ENCODE assay signal across 20 mouse cellular contexts in the genomic region with DNA sequence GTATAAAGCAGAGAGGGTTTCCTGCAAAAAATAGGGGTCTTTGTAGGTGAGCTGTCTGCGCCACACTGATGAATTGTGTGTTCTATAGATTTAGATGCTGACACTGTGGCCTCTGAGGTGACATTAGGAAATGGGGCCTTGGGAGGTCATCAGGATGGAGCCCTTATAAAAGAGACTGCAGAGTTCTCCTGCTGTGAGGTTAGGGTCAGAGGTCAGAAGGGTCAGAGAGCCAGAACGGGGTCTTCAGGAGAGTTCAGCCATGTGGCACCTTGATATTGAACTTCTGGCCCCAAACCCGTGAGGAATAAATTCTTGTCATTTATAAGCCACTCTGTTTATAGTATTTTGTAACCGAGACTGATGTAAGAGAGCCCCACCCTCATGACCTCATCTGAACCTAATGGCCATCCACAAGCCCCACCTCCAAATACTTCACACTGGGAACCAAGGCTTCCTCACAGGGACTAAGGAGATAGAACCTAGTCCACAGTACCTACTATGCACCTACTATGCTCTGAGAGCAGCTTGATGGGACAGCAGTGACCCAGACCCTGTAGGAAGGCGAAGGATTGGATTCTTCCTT. TPM values are rescaled to one million over a fixed set of nuclear protein-coding genes. Genes with fewer than 3 reads are reported as not detected.
A peak's percentile ranks its signal among the peaks of the same experiment; 100 is the strongest.
DNase-seq lines count a peak whose midpoint lies in the region; ATAC-seq and TF ChIP-seq lines count a peak whose summit lies in the region.
"Had no signal": no experiment of that assay in that cellular context is flagged by ENCODE, and none has a peak within 500 bp of the region (broad histone marks: within the 10 kb centered on the region; RNA-seq: fewer than 3 reads in every experiment).

No protein-coding gene starts in this region.

- H3K4me1 ChIP-seq in intestine, postnatal 0 days (replicated peaks; ENCODE audit: control insufficient read depth, insufficient read depth, low read length), result no peaks in the 10 kb centered on the region
- no peaks in the 10 kb centered on the region for H3K4me1 ChIP-seq in intestine, embryonic 16.5 days (ENCODE audit: control insufficient read depth, insufficient read depth, low read length)
- H3K4me1 ChIP-seq in limb, embryonic 11.5 days (ENCODE audit: control insufficient read depth, insufficient read depth, low read length), result peaks cover 6% of the 10 kb centered on the region
- H3K4me1 ChIP-seq: heart, embryonic 15.5 days; kidney, embryonic 15.5 days; stomach, embryonic 15.5 days had no signal

- peak; percentile 53 for DNase-seq in embryo, embryonic 10 days (ENCODE audit: low spot score)
- DNase-seq in limb, embryonic 11.5 days (ENCODE audit: low spot score), result peak; percentile 45
- no peak for DNase-seq in T-cell, adult 2 months (ENCODE audit: low spot score)
- DNase-seq in spleen, postnatal 4 days (ENCODE audit: low spot score in 2 of 2), result no peak
- DNase-seq: cerebellum, adult 9-10 months; heart, adult 2 months; left cerebral cortex, postnatal 4 days; thymus, postnatal 25 days had no signal

- H3K4me2 ChIP-seq in intestine, postnatal 0 days (replicated peaks; ENCODE audit: low read depth), result no peak overlapping the region
- H3K4me2 ChIP-seq in intestine, embryonic 16.5 days (ENCODE audit: low read depth, low read length), result no peak overlapping the region
- no peak overlapping the region for H3K4me2 ChIP-seq in limb, embryonic 11.5 days (ENCODE audit: low read depth, severe bottlenecking)
- H3K4me2 ChIP-seq: heart, embryonic 15.5 days; kidney, embryonic 15.5 days; stomach, embryonic 15.5 days had no signal

- no peak overlapping the region for H3K27ac ChIP-seq in intestine, postnatal 0 days (ENCODE audit: low read depth, low read length)
- no peak overlapping the region for H3K27ac ChIP-seq in intestine, embryonic 16.5 days (ENCODE audit: low read length)
- H3K27ac ChIP-seq in limb, embryonic 11.5 days (replicated peaks; ENCODE audit: low read depth, low read length), result no peak overlapping the region
- H3K27ac ChIP-seq: heart, adult 2 months; heart, embryonic 15.5 days; kidney, embryonic 15.5 days; liver, embryonic 14.5 days; stomach, embryonic 15.5 days had no signal

- ATAC-seq in intestine, postnatal 0 days, result 0 out of 2 replicates have a peak, but pooled peaks have one; percentile 16
- no peak for ATAC-seq in intestine, embryonic 16.5 days
- no peak for ATAC-seq in limb, embryonic 11.5 days (ENCODE audit: insufficient number of reproducible peaks, low FRiP score, low TSS enrichment, low read depth)
- peak; percentile 88 for ATAC-seq in monocyte, adult 5-6 weeks (replicated peaks; ENCODE audit: insufficient number of reproducible peaks, low FRiP score, low TSS enrichment, poor library complexity, severe bottlenecking)
- ATAC-seq: forebrain, embryonic 14.5 days; inflammation-experienced regulatory T-cells, adult 6 months; midbrain, embryonic 16.5 days; Patski had no signal

- no peaks in the 10 kb centered on the region for H3K36me3 ChIP-seq in intestine, postnatal 0 days (ENCODE audit: control insufficient read depth, insufficient read depth)
- no peaks in the 10 kb centered on the region for H3K36me3 ChIP-seq in intestine, embryonic 16.5 days (ENCODE audit: control insufficient read depth, insufficient read depth, low read length)
- H3K36me3 ChIP-seq in limb, embryonic 11.5 days (ENCODE audit: control insufficient read depth, insufficient read depth, low read length), result no peaks in the 10 kb centered on the region
- H3K36me3 ChIP-seq: heart, embryonic 15.5 days; kidney, embryonic 15.5 days; stomach, embryonic 15.5 days had no signal

- TF ChIP-seq CTCF in intestine, postnatal 0 days (IDR thresholded peaks at IDR 0.05; ENCODE audit: low read depth), result no peak

- H3K9ac ChIP-seq in intestine, postnatal 0 days (ENCODE audit: low read depth, low read length), result no peak overlapping the region
- H3K9ac ChIP-seq in intestine, embryonic 16.5 days (ENCODE audit: low read depth, low read length), result no peak overlapping the region
- no peak overlapping the region for H3K9ac ChIP-seq in limb, embryonic 11.5 days (ENCODE audit: low read length)
- H3K9ac ChIP-seq: heart, embryonic 15.5 days; kidney, embryonic 15.5 days; liver, embryonic 14.5 days; stomach, embryonic 15.5 days had no signal

- WGBS in intestine, postnatal 0 days, result 52% methylated on average over 5 of the region's 5 CpGs
- WGBS in intestine, embryonic 16.5 days, result 52% methylated on average over 5 of the region's 5 CpGs
- WGBS in limb, embryonic 11.5 days, result 37% methylated on average over 5 of the region's 5 CpGs

- H3K4me3 ChIP-seq in intestine, postnatal 0 days (ENCODE audit: low read depth, low read length), result no peak overlapping the region
- H3K4me3 ChIP-seq in intestine, embryonic 16.5 days (ENCODE audit: low read length), result no peak overlapping the region
- H3K4me3 ChIP-seq in limb, embryonic 11.5 days (ENCODE audit: low read depth, low read length), result no peak overlapping the region
- H3K4me3 ChIP-seq: erythroblast, embryonic 14.5 days; heart, adult 2 months; heart, embryonic 15.5 days; kidney, embryonic 15.5 days; stomach, embryonic 15.5 days had no signal

- H3K27me3 ChIP-seq in intestine, postnatal 0 days (replicated peaks; ENCODE audit: control insufficient read depth, insufficient read depth, low read length), result no peaks in the 10 kb centered on the region
- H3K27me3 ChIP-seq in intestine, embryonic 16.5 days (replicated peaks; ENCODE audit: control insufficient read depth, insufficient read depth, low read length), result no peaks in the 10 kb centered on the region
- H3K27me3 ChIP-seq in limb, embryonic 11.5 days (ENCODE audit: control insufficient read depth, insufficient read depth, low read length), result no peaks in the 10 kb centered on the region
- H3K27me3 ChIP-seq: heart, embryonic 15.5 days; kidney, embryonic 15.5 days; Patski; stomach, embryonic 15.5 days had no signal

- H3K9me3 ChIP-seq in intestine, postnatal 0 days (ENCODE audit: control insufficient read depth), result 0 out of 2 replicates have a peak, but pooled peaks cover 3% of the 10 kb centered on the region
- H3K9me3 ChIP-seq in intestine, embryonic 16.5 days (ENCODE audit: control insufficient read depth, low read length), result no peaks in the 10 kb centered on the region
- peaks cover 2% of the 10 kb centered on the region; the same call in 1 of the 2 replicates for H3K9me3 ChIP-seq in limb, embryonic 11.5 days (ENCODE audit: control insufficient read depth, low read length)
- H3K9me3 ChIP-seq: stomach, embryonic 15.5 days had no signal

RNA-seq across cellular contexts. Expression of gene Pde8a, which starts 37.1 kb away (rescaled TPM):
- polyA plus RNA-seq in intestine, postnatal 0 days (2015; fragmentation: Nextera tagmentation; extraction: Ambion mirVana), result 3.6 and 3.8 TPM in 2 replicates
- 1.4 and 1.6 TPM in 2 replicates for polyA plus RNA-seq in intestine, embryonic 16.5 days (2015; fragmentation: Nextera tagmentation; extraction: Ambion mirVana)
- 3.5 and 4.4 TPM in 2 replicates for polyA plus RNA-seq in limb, embryonic 11.5 days (2014; fragmentation: Nextera tagmentation; extraction: Ambion mirVana)
- 7.0 to 20.0 TPM (median 11.4 TPM) in 3 replicates for total RNA-seq in monocyte, adult 5-6 weeks (2017)
- polyA plus RNA-seq: erythroblast, embryonic 14.5 days had no signal

Comparison
In these comparisons a context has a peak if more than half of its experiments do, and no peak if none do; other contexts are left out.
1. ATAC-seq: peak in intestine, postnatal 0 days (single experiment) and monocyte, adult 5-6 weeks (single experiment); none in intestine, embryonic 16.5 days (single experiment) and limb, embryonic 11.5 days (single experiment).
2. DNase-seq: peak in embryo, embryonic 10 days (single experiment) and limb, embryonic 11.5 days (single experiment); none in T-cell, adult 2 months (single experiment) and spleen, postnatal 4 days (0 of 2).